Mouse (Mus musculus) cerebellum, adult 2 months (tissue): Measurements from ENCODE around the gene Lsm14b.

Experiments
- CTCF ChIP-seq: fragments of 200-500 bp; IDR thresholded peaks from 2 replicates; pipeline ENCODE4 v1.5.1; 2011; ENCODE audit warnings: low read depth, mild to moderate bottlenecking, control low read depth, low read length, moderate library complexity, borderline replicate concordance; ENCODE audit not compliant: insufficient read depth
- POLR2A ChIP-seq: fragments of 200-500 bp; IDR thresholded peaks from 2 replicates; pipeline ENCODE4 v1.6.1; 2011; ENCODE audit warnings: low read length, control low read depth, borderline replicate concordance; ENCODE audit not compliant: insufficient read depth

- no peak for TF ChIP-seq POLR2A
- TF ChIP-seq CTCF: no peak
These were observed 45.0 kb upstream of the Lsm14b start for GRCm38 (mm10) chr2:179979836-179980235.
